Mouse (Mus musculus) midbrain, embryonic 11.5 days (tissue): ENCODE data around the gene Olfr497. TPM values are rescaled to one million over a fixed set of nuclear protein-coding genes. Genes with fewer than 3 reads are reported as not detected.

Experiments
- ATAC-seq: fragments of 200-750 bp; cut with Nextera tagmentation; 2 replicates; pipeline ENCODE4 v1.8.0; 2017; ENCODE audit warnings: moderate TSS enrichment, moderate library complexity; ENCODE audit not compliant: low FRiP score
- DNase-seq: peaks from one replicate; pipeline ENCODE4 v3.0.0; 2015; ENCODE audit warnings: low spot score; ENCODE audit errors: missing footprints
- H3K27ac ChIP-seq: fragments of 300-500 bp; sonication (generic); 2 replicates; pipeline ENCODE4 v1.5.1; 2014; ENCODE audit warnings: low read depth, low read length
- H3K27me3 ChIP-seq: fragments of 300-500 bp; sonication (generic); 2 replicates; pipeline ENCODE4 v1.6.1; 2014; ENCODE audit warnings: mild to moderate bottlenecking, low read length, moderate library complexity, mixed read lengths; ENCODE audit not compliant: control insufficient read depth, insufficient read depth
- H3K36me3 ChIP-seq: fragments of 300-500 bp; sonication (generic); 2 replicates; pipeline ENCODE4 v1.6.1; 2014; ENCODE audit warnings: mild to moderate bottlenecking, low read length, moderate library complexity, mixed read lengths; ENCODE audit not compliant: control insufficient read depth, insufficient read depth
- H3K4me1 ChIP-seq: fragments of 300-500 bp; sonication (generic); 2 replicates; pipeline ENCODE4 v1.6.1; 2014; ENCODE audit warnings: low read length; ENCODE audit not compliant: control insufficient read depth, insufficient read depth
- H3K4me2 ChIP-seq: fragments of 300-500 bp; sonication (generic); 2 replicates; pipeline ENCODE4 v1.6.1; 2014; ENCODE audit warnings: mild to moderate bottlenecking, moderate library complexity
- H3K4me3 ChIP-seq: fragments of 300-500 bp; sonication (generic); 2 replicates; pipeline ENCODE4 v1.5.1; 2014; ENCODE audit warnings: low read depth, low read length
- H3K9ac ChIP-seq: fragments of 300-500 bp; sonication (generic); 2 replicates; pipeline ENCODE4 v1.6.1; 2014; ENCODE audit warnings: low read length
- H3K9me3 ChIP-seq: fragments of 300-500 bp; sonication (generic); 2 replicates; pipeline ENCODE4 v1.6.1; 2016; ENCODE audit warnings: low read length; ENCODE audit not compliant: control insufficient read depth
- WGBS: fragments of 180-500 bp; shearing (Covaris S2); extraction: QIAGEN DNeasy Blood & Tissue Kit; methylation state at CpG from one replicate; pipeline ENCODE4 v1.1.7; 2014; 5-methylcytosine and 5-hydroxymethylcytosine counted together
- polyA plus RNA-seq: library from polyadenylated mRNA; unstranded; fragments of >200 nt; fragmentation: Nextera tagmentation; extraction: Ambion mirVana; gene quantifications from 2 replicates; pipeline ENCODE4 v1.2.1, GENCODE M21; 2014

Gene Olfr497
- not detected in 2 replicates for polyA plus RNA-seq

GRCm38 (mm10) chr7:108420121-108420520 is at the start of gene Olfr497:
TSS of gene Olfr497 (plus strand) at chr7:108420421.
- DNase-seq (no peak), ATAC-seq (no peak)
- Histone ChIP-seq H3K4me3 (no peak within 1 kb of the TSS), H3K4me2 (no peak within 1 kb of the TSS), H3K27me3 (no peaks in the 10 kb centered on the region), H3K4me1 (no peaks in the 10 kb centered on the region), H3K27ac (no peak within 1 kb of the TSS), H3K9ac (no peak within 1 kb of the TSS), H3K36me3 (no peaks in the 10 kb centered on the region), H3K9me3 (no peaks in the 10 kb centered on the region)
- 81% methylated on average over 2 of the region's 2 CpGs for WGBS

- Histone ChIP-seq H3K9me3 (no peaks in the 10 kb centered on the region), H3K36me3 (no peaks in the 10 kb centered on the region), H3K27ac (no peak within 1 kb of the TSS), H3K27me3 (no peaks in the 10 kb centered on the region), H3K4me3 (no peak within 1 kb of the TSS), H3K9ac (no peak within 1 kb of the TSS), H3K4me2 (no peak within 1 kb of the TSS), H3K4me1 (no peaks in the 10 kb centered on the region)
- DNase-seq (no peak), ATAC-seq (no peak)
- 71% methylated on average over 1 of the region's 1 CpGs for WGBS
Measured at GRCm38 (mm10) chr7:108392867-108393266, 27.4 kb upstream of the Olfr497 start, which contains the start of gene Olfr495. TSS of gene Olfr495 (plus strand) at chr7:108393167.

- Histone ChIP-seq H3K4me3 (no peak within 1 kb of the TSS), H3K9ac (no peak within 1 kb of the TSS), H3K9me3 (no peaks in the 10 kb centered on the region), H3K36me3 (no peaks in the 10 kb centered on the region), H3K4me2 (no peak within 1 kb of the TSS), H3K27ac (no peak within 1 kb of the TSS), H3K4me1 (no peaks in the 10 kb centered on the region), H3K27me3 (no peaks in the 10 kb centered on the region)
- 90% methylated on average over 1 of the region's 1 CpGs for WGBS
- no peak for ATAC-seq
- DNase-seq = no peak
Measured at GRCm38 (mm10) chr7:108465026-108465425, 44.8 kb downstream of the Olfr497 start, which contains the start of gene Olfr498. TSS of gene Olfr498 (plus strand) at chr7:108465326.

Other genes starting within 250 kb of the Olfr497 start
- not detected in 2 replicates for gene Olfr486, start 247.7 kb upstream of the Olfr497 start, polyA plus RNA-seq
- not detected in 2 replicates for gene Olfr487, start 205.8 kb upstream of the Olfr497 start, polyA plus RNA-seq
- not detected in 2 replicates for gene Olfr488, start 162.1 kb upstream of the Olfr497 start, polyA plus RNA-seq
- not detected in 2 replicates for gene Olfr490, start 131.5 kb upstream of the Olfr497 start, polyA plus RNA-seq
- gene Olfr491, start 107.0 kb upstream of the Olfr497 start, polyA plus RNA-seq = not detected in 2 replicates
- not detected in 2 replicates for gene Olfr492, start 96.7 kb upstream of the Olfr497 start, polyA plus RNA-seq
- gene Olfr493, start 73.4 kb upstream of the Olfr497 start, polyA plus RNA-seq = not detected in 2 replicates
- gene Olfr494, start 55.1 kb upstream of the Olfr497 start, polyA plus RNA-seq = not detected in 2 replicates
- not detected in 2 replicates for gene Olfr495, start 27.3 kb upstream of the Olfr497 start, polyA plus RNA-seq
- not detected in 2 replicates for gene Olfr498, start 44.9 kb downstream of the Olfr497 start, polyA plus RNA-seq
- not detected in 2 replicates for gene Olfr502, start 104.6 kb downstream of the Olfr497 start, polyA plus RNA-seq
- not detected in 2 replicates for gene Olfr503, start 124.1 kb downstream of the Olfr497 start, polyA plus RNA-seq
- gene Olfr504, start 145.4 kb downstream of the Olfr497 start, polyA plus RNA-seq = not detected in 2 replicates
- not detected in 2 replicates for gene Olfr506, start 190.4 kb downstream of the Olfr497 start, polyA plus RNA-seq
- not detected in 2 replicates for gene Olfr507, start 201.4 kb downstream of the Olfr497 start, polyA plus RNA-seq
- not detected in 2 replicates for gene Olfr508, start 209.6 kb downstream of the Olfr497 start, polyA plus RNA-seq
- gene Olfr509, start 231.5 kb downstream of the Olfr497 start, polyA plus RNA-seq = not detected in 2 replicates
- gene Olfr510, start 246.0 kb downstream of the Olfr497 start, polyA plus RNA-seq = not detected in 2 replicates